Mouse (Mus musculus) hindbrain, postnatal 0 days (tissue): ENCODE measurements around the gene Malrd1. TPM values are rescaled to one million over a fixed set of nuclear protein-coding genes. Genes with fewer than 3 reads are reported as not detected.

ENCODE experiments used
- ATAC-seq: fragments of 200-750 bp; cut with Nextera tagmentation; 2 replicates; pipeline ENCODE4 v1.8.0; 2017; ENCODE audit warnings: mild to moderate bottlenecking, moderate TSS enrichment, moderate library complexity
- DNase-seq: peaks from one replicate; pipeline ENCODE4 v3.0.0-alpha.2; 2015; ENCODE audit warnings: low spot score
- H3K27ac ChIP-seq: fragments of 300-500 bp; sonication (generic); 2 replicates; pipeline ENCODE4 v1.5.1; 2014; ENCODE audit warnings: mild to moderate bottlenecking
- H3K27me3 ChIP-seq: fragments of 300-500 bp; sonication (generic); 2 replicates; pipeline ENCODE4 v1.6.1; 2014; ENCODE audit warnings: low read length, mixed read lengths; ENCODE audit not compliant: insufficient read depth
- H3K36me3 ChIP-seq: fragments of 300-500 bp; sonication (generic); 2 replicates; pipeline ENCODE4 v1.6.1; 2014; ENCODE audit warnings: low read length, mixed read lengths; ENCODE audit not compliant: insufficient read depth
- H3K4me1 ChIP-seq: fragments of 300-500 bp; sonication (generic); 2 replicates; pipeline ENCODE4 v1.6.1; 2014; ENCODE audit warnings: antibody characterized with exemption, low read length, mixed read lengths; ENCODE audit not compliant: insufficient read depth
- H3K4me2 ChIP-seq: fragments of 300-500 bp; sonication (generic); 2 replicates; pipeline ENCODE4 v1.6.1; 2014; ENCODE audit warnings: low read depth, mild to moderate bottlenecking, low read length, moderate library complexity, mixed read lengths
- H3K4me3 ChIP-seq: fragments of 300-500 bp; sonication (generic); 2 replicates; pipeline ENCODE4 v1.5.1; 2014; ENCODE audit warnings: low read length
- H3K9ac ChIP-seq: fragments of 300-500 bp; sonication (generic); replicated peaks from 2 replicates; pipeline ENCODE4 v1.6.1; 2014; ENCODE audit warnings: mild to moderate bottlenecking, low read length, moderate library complexity, mixed read lengths
- H3K9me3 ChIP-seq: fragments of 300-500 bp; sonication (generic); 2 replicates; pipeline ENCODE4 v1.6.1; 2016; ENCODE audit warnings: low read length, mixed read lengths
- CTCF ChIP-seq: IDR thresholded peaks from 2 replicates; pipeline ENCODE4 v1.5.1; 2016; ENCODE audit warnings: antibody characterized with exemption, control low read depth, low read depth
- WGBS: fragments of 180-500 bp; shearing (Covaris S2); extraction: QIAGEN DNeasy Blood & Tissue Kit; methylation state at CpG from one replicate; pipeline ENCODE4 v1.1.7; 2014; 5-methylcytosine and 5-hydroxymethylcytosine counted together
- polyA plus RNA-seq: library from polyadenylated mRNA; unstranded; fragments of >200 nt; fragmentation: Nextera tagmentation; extraction: Ambion mirVana; gene quantifications from 2 replicates; pipeline ENCODE4 v1.2.1, GENCODE M21; 2015
- total RNA-seq: library from RNA; depleted of rRNA; stranded (reverse); fragments of >200 nt; gene quantifications from 2 replicates; pipeline ENCODE4 v1.2.3, GENCODE M21; 2014

Malrd1 gene
- total and polyA plus RNA-seq, 2 experiments from 2014 or later = 0.15 to 0.26 TPM

- H3K27ac ChIP-seq = no peak overlapping the region
- no peaks in the 10 kb centered on the region for H3K4me1 ChIP-seq
- H3K4me3 ChIP-seq = no peak overlapping the region
- no peaks in the 10 kb centered on the region for H3K36me3 ChIP-seq
- TF ChIP-seq CTCF = no peak
- no peak overlapping the region for H3K4me2 ChIP-seq
- H3K9ac ChIP-seq = no peak overlapping the region
- no peak for ATAC-seq
- no peaks in the 10 kb centered on the region for H3K9me3 ChIP-seq
- H3K27me3 ChIP-seq = no peaks in the 10 kb centered on the region
- WGBS = 31% methylated on average over 12 of the region's 12 CpGs
- no peak for DNase-seq
These were observed 503.5 kb downstream of the Malrd1 start for GRCm38 (mm10) chr2:16029752-16030151.

DNA sequence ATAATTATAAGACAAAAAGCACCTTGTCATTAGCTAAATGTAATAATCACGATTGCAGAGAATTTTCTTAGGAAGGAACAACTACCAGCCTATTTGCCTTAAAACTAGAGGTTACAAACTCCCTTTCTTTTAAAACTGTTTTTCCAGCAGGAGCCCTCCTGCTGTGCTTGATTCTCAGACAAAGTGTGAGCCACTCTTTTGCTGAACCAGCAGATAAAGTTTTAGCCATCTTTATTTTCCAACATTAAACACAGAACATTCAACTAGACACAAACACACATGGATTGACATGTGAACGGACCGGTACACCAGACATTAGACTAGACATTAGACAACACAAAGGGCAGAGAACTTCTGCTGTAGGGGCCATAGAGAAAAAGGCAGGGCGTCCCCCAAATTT is 505.3 kb downstream of the Malrd1 start:
- H3K36me3 ChIP-seq = no peaks in the 10 kb centered on the region
- no peaks in the 10 kb centered on the region for H3K9me3 ChIP-seq
- no peak overlapping the region for H3K9ac ChIP-seq
- WGBS = 59% methylated on average over 4 of the region's 4 CpGs
- TF ChIP-seq CTCF = no peak
- no peaks in the 10 kb centered on the region for H3K27me3 ChIP-seq
- DNase-seq (no peak), ATAC-seq (no peak)
- no peak overlapping the region for H3K4me3 ChIP-seq
- H3K27ac ChIP-seq = no peak overlapping the region
- H3K4me2 ChIP-seq = no peak overlapping the region
- H3K4me1 ChIP-seq = no peaks in the 10 kb centered on the region

DNA sequence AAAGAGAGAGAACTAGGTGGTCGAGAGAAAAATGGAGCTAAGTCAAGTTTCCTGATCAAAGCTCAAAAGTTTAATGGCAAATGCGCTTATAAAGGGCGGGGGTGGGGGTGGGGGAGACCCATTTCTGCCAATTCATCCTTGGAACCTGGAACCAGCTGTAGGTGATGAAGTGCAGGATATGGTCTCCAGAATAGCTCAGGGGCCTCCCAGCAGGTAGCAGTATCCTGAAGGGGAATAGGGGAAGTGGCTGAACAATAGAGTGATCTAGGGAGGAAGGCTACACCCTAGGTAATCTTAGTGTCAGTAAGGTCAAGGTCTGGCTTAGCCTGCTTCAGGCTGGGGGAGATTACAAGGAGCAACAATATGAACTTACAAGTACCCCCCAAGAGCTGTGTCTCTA is 506.5 kb downstream of the Malrd1 start:
- H3K4me2 ChIP-seq = no peak overlapping the region
- no peak overlapping the region for H3K4me3 ChIP-seq
- 57% methylated on average over 3 of the region's 3 CpGs for WGBS
- H3K4me1 ChIP-seq = no peaks in the 10 kb centered on the region
- no peak overlapping the region for H3K27ac ChIP-seq
- H3K27me3 ChIP-seq = no peaks in the 10 kb centered on the region
- H3K36me3 ChIP-seq = no peaks in the 10 kb centered on the region
- no peak overlapping the region for H3K9ac ChIP-seq
- H3K9me3 ChIP-seq = no peaks in the 10 kb centered on the region
- DNase-seq = no peak
- TF ChIP-seq CTCF = no peak
- ATAC-seq = no peak

GRCm38 (mm10) chr2:16110696-16111095 is 584.4 kb downstream of the Malrd1 start:
- no peaks in the 10 kb centered on the region for H3K4me1 ChIP-seq
- H3K9me3 ChIP-seq = no peaks in the 10 kb centered on the region
- TF ChIP-seq CTCF = no peak
- H3K36me3 ChIP-seq = no peaks in the 10 kb centered on the region
- H3K27ac ChIP-seq = no peak overlapping the region
- no peaks in the 10 kb centered on the region for H3K27me3 ChIP-seq
- no peak overlapping the region for H3K4me3 ChIP-seq
- DNase-seq (no peak), ATAC-seq (no peak)
- H3K9ac ChIP-seq = no peak overlapping the region
- H3K4me2 ChIP-seq = no peak overlapping the region
- 55% methylated on average over 3 of the region's 3 CpGs for WGBS

- H3K9me3 ChIP-seq = no peaks in the 10 kb centered on the region
- no peak overlapping the region for H3K9ac ChIP-seq
- H3K27ac ChIP-seq = no peak overlapping the region
- H3K4me3 ChIP-seq = no peak overlapping the region
- H3K36me3 ChIP-seq = no peaks in the 10 kb centered on the region
- no peak for ATAC-seq
- H3K4me1 ChIP-seq = no peaks in the 10 kb centered on the region
- 72% methylated on average over 2 of the region's 2 CpGs for WGBS
- DNase-seq = no peak
- no peak overlapping the region for H3K4me2 ChIP-seq
- no peaks in the 10 kb centered on the region for H3K27me3 ChIP-seq
- TF ChIP-seq CTCF = no peak
These were observed 587.1 kb downstream of the Malrd1 start for GRCm38 (mm10) chr2:16113333-16113732.

- Histone ChIP-seq H3K36me3 (no peaks in the 10 kb centered on the region), H3K27me3 (no peaks in the 10 kb centered on the region), H3K4me2 (no peak overlapping the region), H3K9me3 (no peaks in the 10 kb centered on the region), H3K9ac (no peak overlapping the region), H3K4me1 (no peaks in the 10 kb centered on the region), H3K27ac (no peak overlapping the region), H3K4me3 (no peak overlapping the region)
- TF ChIP-seq CTCF = no peak
- WGBS = 74% methylated on average over 1 of the region's 1 CpGs
- no peak for ATAC-seq
- no peak for DNase-seq
These were observed 621.7 kb downstream of the Malrd1 start for GRCm38 (mm10) chr2:16147999-16148398.

- Histone ChIP-seq H3K27me3 (no peaks in the 10 kb centered on the region), H3K27ac (no peak overlapping the region), H3K4me3 (no peak overlapping the region), H3K36me3 (no peaks in the 10 kb centered on the region), H3K9ac (no peak overlapping the region), H3K4me1 (no peaks in the 10 kb centered on the region), H3K4me2 (no peak overlapping the region), H3K9me3 (no peaks in the 10 kb centered on the region)
- ATAC-seq (no peak), DNase-seq (no peak)
- TF ChIP-seq CTCF = no peak
These were observed 626.3 kb downstream of the Malrd1 start for GRCm38 (mm10) chr2:16152623-16153022.
